In the genomic region with DNA sequence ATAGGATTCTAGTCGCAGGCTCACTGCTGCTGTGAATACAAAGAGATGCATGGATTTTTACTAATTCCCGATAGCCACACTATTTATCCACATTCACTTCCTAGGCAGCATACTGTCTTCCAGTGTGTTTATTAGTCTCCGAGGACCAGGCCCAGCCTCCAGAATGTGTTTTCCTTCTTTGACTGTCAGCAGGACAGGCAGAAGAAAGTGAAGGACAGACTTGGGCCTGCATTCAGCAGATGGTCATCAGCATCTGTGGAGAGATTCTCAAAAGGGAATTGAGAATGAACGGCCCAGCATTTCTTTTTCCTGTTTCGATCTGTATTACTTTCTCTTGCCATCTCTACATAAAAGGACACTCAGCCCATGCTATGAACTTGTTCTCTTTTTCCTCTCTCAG, we compare ENCODE assay signal across 18 mouse cellular contexts. TPM values are rescaled to one million over a fixed set of nuclear protein-coding genes. Genes with fewer than 3 reads are reported as not detected.
DNase-seq lines count a peak whose midpoint lies in the region; ATAC-seq lines count a peak whose summit lies in the region.
"Had no signal": no experiment of that assay in that cellular context is flagged by ENCODE, and none has a peak within 500 bp of the region (broad histone marks: within the 10 kb centered on the region; RNA-seq: fewer than 3 reads in every experiment).

No protein-coding gene starts in this region.

- H3K27ac ChIP-seq in kidney, embryonic 16.5 days (ENCODE audit: low read length): no peak overlapping the region
- H3K27ac ChIP-seq in heart, embryonic 13.5 days (replicated peaks): 0 out of 2 replicates have a peak overlapping the region, but pooled peaks have one; percentile 41
- H3K27ac ChIP-seq: hindbrain, embryonic 10.5 days; intestine, embryonic 15.5 days; limb, embryonic 13.5 days had no signal

- no peak for DNase-seq in frontal cortex, adult 2 months (ENCODE audit: extremely low spot score in 1 of 2, low spot score in 1 of 2)
- no peak for DNase-seq in kidney, adult 11 months
- peak; percentile 85 for DNase-seq in A20 (ENCODE audit: low read depth, low spot score)
- no peak for DNase-seq in urinary bladder, postnatal 4 days (ENCODE audit: low spot score in 2 of 2)
- DNase-seq in adrenal gland, postnatal 36 days: no peak
- DNase-seq: adrenal gland, adult 8-10 months; cerebellum, postnatal 36 days; kidney, postnatal 14 days; lung, adult 18-20 months; lung, postnatal 4 days; thymus, adult 18-20 months had no signal

- peak; percentile 15; the same call in 1 of the 2 replicates for ATAC-seq in frontal cortex, adult (ENCODE audit: low TSS enrichment)
- 0 out of 2 replicates have a peak, but pooled peaks have one; percentile 15 for ATAC-seq in kidney, embryonic 16.5 days (ENCODE audit: low FRiP score, low TSS enrichment)
- ATAC-seq in heart, embryonic 13.5 days (ENCODE audit: extremely low read depth, insufficient number of reproducible peaks, low FRiP score, low TSS enrichment): no peak
- ATAC-seq: intestine, embryonic 15.5 days had no signal

- H3K4me1 ChIP-seq in kidney, embryonic 16.5 days (ENCODE audit: insufficient read depth, low read length): peaks cover 19% of the 10 kb centered on the region
- peaks cover 55% of the 10 kb centered on the region for H3K4me1 ChIP-seq in heart, embryonic 13.5 days
- H3K4me1 ChIP-seq: intestine, embryonic 15.5 days had no signal

- no peaks in the 10 kb centered on the region for H3K27me3 ChIP-seq in kidney, embryonic 16.5 days (ENCODE audit: insufficient read depth, low read length)
- no peaks in the 10 kb centered on the region for H3K27me3 ChIP-seq in heart, embryonic 13.5 days (replicated peaks)
- H3K27me3 ChIP-seq: intestine, embryonic 15.5 days; limb, embryonic 13.5 days had no signal

- H3K36me3 ChIP-seq in kidney, embryonic 16.5 days (ENCODE audit: insufficient read depth, low read length): no peaks in the 10 kb centered on the region
- peaks cover 29% of the 10 kb centered on the region for H3K36me3 ChIP-seq in heart, embryonic 13.5 days
- H3K36me3 ChIP-seq: hindbrain, embryonic 10.5 days; intestine, embryonic 15.5 days had no signal

- no peak overlapping the region for H3K4me3 ChIP-seq in kidney, embryonic 16.5 days (ENCODE audit: low read length)
- no peak overlapping the region for H3K4me3 ChIP-seq in heart, embryonic 13.5 days
- H3K4me3 ChIP-seq: hindbrain, embryonic 10.5 days; intestine, embryonic 15.5 days; limb, embryonic 13.5 days had no signal

- no peak overlapping the region for H3K9ac ChIP-seq in kidney, embryonic 16.5 days (replicated peaks; ENCODE audit: low read length)
- no peak overlapping the region for H3K9ac ChIP-seq in heart, embryonic 13.5 days
- H3K9ac ChIP-seq: intestine, embryonic 15.5 days; limb, embryonic 13.5 days had no signal

- no peaks in the 10 kb centered on the region for H3K9me3 ChIP-seq in kidney, embryonic 16.5 days (ENCODE audit: low read length)
- H3K9me3 ChIP-seq in heart, embryonic 13.5 days: no peaks in the 10 kb centered on the region
- H3K9me3 ChIP-seq: hindbrain, embryonic 10.5 days; intestine, embryonic 15.5 days; limb, embryonic 13.5 days had no signal

- no peak overlapping the region for H3K4me2 ChIP-seq in kidney, embryonic 16.5 days (replicated peaks; ENCODE audit: low read depth, low read length)
- H3K4me2 ChIP-seq in heart, embryonic 13.5 days: peak overlapping the region; percentile 52
- H3K4me2 ChIP-seq: intestine, embryonic 15.5 days; limb, embryonic 13.5 days had no signal

- WGBS in kidney, embryonic 16.5 days: 66% methylated on average over 5 of the region's 5 CpGs
- WGBS in heart, embryonic 13.5 days: 59% methylated on average over 5 of the region's 5 CpGs

RNA-seq across cellular contexts. Expression of gene Flrt2, which starts 46.0 kb away (rescaled TPM):
- polyA plus RNA-seq in frontal cortex, adult 2 months (2012; rRNA removed): 13.7 and 14.3 TPM in 2 replicates
- polyA plus RNA-seq in kidney, embryonic 16.5 days (2015; fragmentation: Nextera tagmentation; extraction: Ambion mirVana): 28.5 and 32.5 TPM in 2 replicates
- 24.4 and 26.5 TPM in 2 replicates for polyA plus RNA-seq in heart, embryonic 13.5 days (2015; fragmentation: Nextera tagmentation; extraction: Ambion mirVana)
- 10 to 100 TPM; 12.2 TPM for total RNA-seq in adrenal gland, postnatal 36 days (2021)
- total RNA-seq: neutrophil, adult 5-6 weeks had no signal
